Mouse (Mus musculus) heart, embryonic 10.5 days (tissue): ENCODE results near the gene Wdr66. TPM values are rescaled to one million over a fixed set of nuclear protein-coding genes. Genes with fewer than 3 reads are reported as not detected.

Experiments
- DNase-seq: peaks from one replicate; pipeline ENCODE4 v3.0.0-alpha.2; 2017; ENCODE audit warnings: low spot score
- H3K27ac ChIP-seq: fragments of 300-500 bp; sonication (generic); 2 replicates; pipeline ENCODE4 v1.5.1; 2016; ENCODE audit warnings: mild to moderate bottlenecking
- H3K27me3 ChIP-seq: fragments of 300-500 bp; sonication (generic); 2 replicates; pipeline ENCODE4 v1.6.1; 2016; ENCODE audit warnings: mild to moderate bottlenecking; ENCODE audit not compliant: poor library complexity, insufficient read depth, severe bottlenecking
- H3K36me3 ChIP-seq: fragments of 300-500 bp; sonication (generic); 2 replicates; pipeline ENCODE4 v1.6.1; 2016; ENCODE audit warnings: mild to moderate bottlenecking, moderate library complexity
- H3K4me1 ChIP-seq: fragments of 300-500 bp; sonication (generic); 2 replicates; pipeline ENCODE4 v1.6.1; 2016; ENCODE audit warnings: mild to moderate bottlenecking
- H3K4me3 ChIP-seq: fragments of 300-500 bp; sonication (generic); 2 replicates; pipeline ENCODE4 v1.5.1; 2016; ENCODE audit warnings: mild to moderate bottlenecking, moderate library complexity
- H3K9me3 ChIP-seq: fragments of 300-500 bp; sonication (generic); 2 replicates; pipeline ENCODE4 v1.6.1; 2016; ENCODE audit warnings: mild to moderate bottlenecking, moderate library complexity
- WGBS: fragments of 180-500 bp; shearing (Covaris S2); methylation state at CpG from one replicate; pipeline ENCODE4 v1.1.7; 2016; 5-methylcytosine and 5-hydroxymethylcytosine counted together
- polyA plus RNA-seq: library from polyadenylated mRNA; unstranded; fragments of >200 nt; fragmentation: Nextera tagmentation; extraction: Ambion mirVana; gene quantifications from 2 replicates; pipeline ENCODE4 v1.2.1, GENCODE M21; 2016

Gene Wdr66
- polyA plus RNA-seq, 1 experiment from 2014 or later: 0.79 TPM

DNA sequence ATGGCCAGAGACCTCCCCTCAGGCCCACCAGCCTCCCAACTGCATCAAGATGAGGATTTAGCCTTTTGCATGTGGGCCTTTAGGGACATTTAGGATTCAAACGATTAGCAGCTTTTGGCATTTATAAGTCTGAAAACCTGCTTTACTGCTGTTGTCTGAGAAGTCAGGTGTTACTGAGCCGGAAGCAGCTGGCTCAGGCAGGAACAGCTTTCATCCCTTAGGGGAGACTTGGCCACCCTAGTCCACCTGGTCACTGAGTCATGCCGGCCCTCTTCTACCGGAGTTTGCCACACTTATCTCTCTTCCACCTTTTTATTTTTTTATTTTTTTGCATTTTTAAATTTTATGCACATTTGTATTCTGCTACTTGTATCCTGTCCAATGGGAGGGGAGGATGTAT, 105.4 kb downstream of the Wdr66 start:
- WGBS: 91% methylated on average over 4 of the region's 4 CpGs
- Histone ChIP-seq H3K4me3 (no peak overlapping the region), H3K4me1 (peaks cover 12% of the 10 kb centered on the region), H3K27me3 (no peaks in the 10 kb centered on the region), H3K9me3 (no peaks in the 10 kb centered on the region), H3K36me3 (peaks cover 81% of the 10 kb centered on the region), H3K27ac (no peak overlapping the region)
- DNase-seq: no peak

- no peaks in the 10 kb centered on the region for H3K9me3 ChIP-seq
- H3K4me3 ChIP-seq: no peak overlapping the region
- no peak overlapping the region for H3K27ac ChIP-seq
- WGBS: 91% methylated on average over 6 of the region's 6 CpGs
- H3K27me3 ChIP-seq: no peaks in the 10 kb centered on the region
- DNase-seq: no peak
- peaks cover 98% of the 10 kb centered on the region for H3K36me3 ChIP-seq
- H3K4me1 ChIP-seq: peaks cover 10% of the 10 kb centered on the region
Observed at GRCm38 (mm10) chr5:123359431-123359830, 107.5 kb downstream of the Wdr66 start.

DNA sequence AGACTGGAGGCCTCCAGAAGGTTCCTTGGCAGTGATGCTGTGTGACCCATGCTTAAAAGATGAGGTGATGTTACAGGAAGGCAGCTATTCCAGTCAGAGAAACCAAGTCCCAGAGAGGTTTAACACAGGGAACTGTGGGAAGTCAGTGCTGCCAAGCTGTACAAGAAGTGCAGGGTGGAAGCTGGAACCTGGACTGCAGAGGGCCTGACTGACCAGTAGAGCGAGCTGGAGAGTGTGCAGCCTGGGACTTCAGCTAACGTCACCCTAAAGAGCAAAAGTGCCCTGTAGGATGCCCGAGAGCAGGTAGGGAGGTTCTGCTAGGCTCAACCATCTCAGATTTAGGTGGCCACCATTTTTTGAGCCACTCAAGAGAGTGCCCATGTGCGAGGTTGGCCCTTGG, 111.0 kb downstream of the Wdr66 start:
- Histone ChIP-seq H3K4me3 (no peak overlapping the region), H3K27me3 (no peaks in the 10 kb centered on the region), H3K4me1 (peaks cover 16% of the 10 kb centered on the region), H3K36me3 (peaks cover 90% of the 10 kb centered on the region), H3K27ac (no peak overlapping the region), H3K9me3 (no peaks in the 10 kb centered on the region)
- WGBS: 85% methylated on average over 4 of the region's 4 CpGs
- no peak for DNase-seq

DNA sequence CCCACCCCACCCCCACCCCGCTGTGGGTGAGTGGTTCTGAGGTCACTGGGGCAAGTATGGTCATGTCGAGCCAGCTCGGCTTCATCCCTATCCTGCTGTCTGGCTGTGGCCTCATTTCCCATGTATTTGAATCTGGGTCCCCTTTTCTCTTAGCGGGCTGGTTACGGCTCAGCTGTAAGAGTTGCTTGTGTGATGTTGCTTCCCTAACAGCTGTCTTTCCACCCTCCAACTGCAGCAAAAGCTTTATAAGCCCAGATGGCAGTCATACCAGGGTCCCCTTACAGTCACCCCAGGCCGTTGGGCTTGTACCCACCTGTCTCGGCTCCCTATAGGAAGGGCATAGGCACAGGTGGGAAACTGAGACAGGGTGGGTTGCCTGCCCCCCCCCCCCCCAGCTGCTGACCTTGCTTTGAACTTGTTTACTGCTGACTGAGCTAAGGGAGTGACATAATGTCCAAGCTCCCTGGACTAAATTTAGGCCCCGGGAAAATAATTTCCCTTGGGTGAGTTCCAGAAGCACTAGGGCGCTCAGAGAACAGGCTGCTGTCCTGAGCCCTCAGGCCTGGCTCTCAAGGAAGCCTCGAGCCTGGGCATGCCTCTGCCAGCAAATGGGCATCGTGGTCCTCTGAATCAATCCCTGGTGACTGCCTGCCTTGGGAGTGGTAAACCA, 112.5 kb downstream of the Wdr66 start:
- Histone ChIP-seq H3K4me1 (peaks cover 16% of the 10 kb centered on the region), H3K4me3 (no peak overlapping the region), H3K27me3 (no peaks in the 10 kb centered on the region), H3K9me3 (no peaks in the 10 kb centered on the region), H3K27ac (peak overlapping the region; percentile 70), H3K36me3 (peaks cover 83% of the 10 kb centered on the region)
- WGBS: 80% methylated on average over 11 of the region's 11 CpGs
- no peak for DNase-seq

DNA sequence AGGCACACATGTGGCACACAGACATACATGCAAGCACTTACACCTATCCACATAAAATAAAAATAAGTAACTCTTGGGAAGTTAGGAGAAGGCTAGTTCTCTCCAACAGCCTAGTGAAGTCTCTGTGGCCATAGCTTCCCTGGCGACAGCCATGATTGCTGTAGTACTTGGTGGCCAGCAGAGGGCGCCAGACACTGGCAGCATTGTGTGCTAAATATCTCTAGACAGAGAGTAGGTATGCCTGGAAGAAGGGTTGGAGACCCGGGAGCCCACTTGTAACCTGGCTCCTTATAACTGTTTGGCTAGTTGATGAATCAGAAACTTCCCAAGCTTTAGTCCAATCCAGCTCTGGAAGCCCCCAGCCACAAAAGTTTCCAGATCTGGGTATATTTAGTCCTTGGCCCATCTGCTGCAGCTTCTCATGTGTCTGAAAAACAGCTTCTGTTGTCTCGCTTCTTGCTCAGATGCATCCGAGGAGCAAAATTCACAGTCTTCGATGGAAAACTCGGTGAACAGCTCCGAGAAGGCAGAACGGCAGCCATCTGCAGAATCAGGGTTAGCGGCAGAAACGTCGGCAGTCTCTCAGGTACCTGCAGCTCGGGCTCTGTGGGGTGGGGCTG, 117.1 kb downstream of the Wdr66 start:
- peaks cover 11% of the 10 kb centered on the region for H3K4me1 ChIP-seq
- DNase-seq: no peak
- H3K4me3 ChIP-seq: no peak overlapping the region
- H3K27me3 ChIP-seq: no peaks in the 10 kb centered on the region
- no peaks in the 10 kb centered on the region for H3K9me3 ChIP-seq
- H3K27ac ChIP-seq: no peak overlapping the region
- WGBS: 77% methylated on average over 13 of the region's 13 CpGs
- H3K36me3 ChIP-seq: peaks cover 83% of the 10 kb centered on the region

DNA sequence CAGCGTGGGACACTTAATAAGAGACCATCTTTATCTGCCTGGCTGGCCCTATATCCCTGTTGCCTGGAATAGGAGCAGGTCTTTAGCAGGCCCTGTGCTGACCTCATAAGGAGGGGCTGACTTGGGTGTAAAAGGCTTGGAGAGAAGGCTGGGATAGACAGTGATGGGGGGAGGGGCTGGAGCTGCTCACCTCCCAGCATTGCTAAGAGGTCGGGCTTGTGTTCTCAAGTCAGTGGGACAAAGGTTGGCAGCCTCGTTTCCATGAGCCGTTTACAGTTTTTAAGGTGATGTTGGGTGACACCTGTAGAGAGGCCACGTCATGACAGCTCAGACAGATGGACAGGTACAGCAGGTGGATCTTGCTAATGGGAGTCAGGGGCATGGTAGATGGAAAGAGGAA, 118.1 kb downstream of the Wdr66 start:
- no peaks in the 10 kb centered on the region for H3K9me3 ChIP-seq
- no peaks in the 10 kb centered on the region for H3K27me3 ChIP-seq
- H3K4me3 ChIP-seq: no peak overlapping the region
- H3K27ac ChIP-seq: no peak overlapping the region
- DNase-seq: no peak
- no peaks in the 10 kb centered on the region for H3K4me1 ChIP-seq
- H3K36me3 ChIP-seq: peaks cover 80% of the 10 kb centered on the region
- 88% methylated on average over 5 of the region's 5 CpGs for WGBS

- H3K27me3 ChIP-seq: no peaks in the 10 kb centered on the region
- H3K36me3 ChIP-seq: peaks cover 47% of the 10 kb centered on the region
- no peaks in the 10 kb centered on the region for H3K9me3 ChIP-seq
- H3K4me3 ChIP-seq: no peak overlapping the region
- 90% methylated on average over 10 of the region's 10 CpGs for WGBS
- peaks cover 20% of the 10 kb centered on the region for H3K4me1 ChIP-seq
- no peak for DNase-seq
- no peak overlapping the region for H3K27ac ChIP-seq
Observed at GRCm38 (mm10) chr5:123375262-123375661, 123.4 kb downstream of the Wdr66 start.

GRCm38 (mm10) chr5:123375793-123376452, 124.0 kb downstream of the Wdr66 start:
- H3K9me3 ChIP-seq: no peaks in the 10 kb centered on the region
- no peak for DNase-seq
- H3K4me1 ChIP-seq: peaks cover 20% of the 10 kb centered on the region
- H3K4me3 ChIP-seq: no peak overlapping the region
- no peaks in the 10 kb centered on the region for H3K27me3 ChIP-seq
- 96% methylated on average over 6 of the region's 6 CpGs for WGBS
- H3K36me3 ChIP-seq: peaks cover 40% of the 10 kb centered on the region
- H3K27ac ChIP-seq: no peak overlapping the region

- Histone ChIP-seq H3K36me3 (peaks cover 33% of the 10 kb centered on the region), H3K27me3 (peaks cover 4% of the 10 kb centered on the region; the same call in 1 of the 2 replicates), H3K27ac (peak overlapping the region; percentile 60), H3K4me3 (no peak overlapping the region), H3K9me3 (no peaks in the 10 kb centered on the region), H3K4me1 (peaks cover 20% of the 10 kb centered on the region)
- WGBS: 54% methylated on average over 10 of the region's 10 CpGs
- no peak for DNase-seq
Observed at GRCm38 (mm10) chr5:123376569-123376968, 124.7 kb downstream of the Wdr66 start.

Other genes with a start within 250 kb of the Wdr66 start
- gene Orai1, start 237.0 kb upstream of the Wdr66 start, polyA plus RNA-seq: 13.4 and 14.4 TPM in 2 replicates
- not detected in 2 replicates for gene Morn3, start 205.1 kb upstream of the Wdr66 start, polyA plus RNA-seq
- 13.6 and 14.3 TPM in 2 replicates for gene Tmem120b, start 183.7 kb upstream of the Wdr66 start, polyA plus RNA-seq
- 1.5 and 1.7 TPM in 2 replicates for gene Rhof, start 119.4 kb upstream of the Wdr66 start, polyA plus RNA-seq
- 5.4 and 9.8 TPM in 2 replicates for gene Setd1b, start 109.9 kb upstream of the Wdr66 start, polyA plus RNA-seq
- gene Psmd9, start 82.7 kb upstream of the Wdr66 start, polyA plus RNA-seq: 73.2 and 85.3 TPM in 2 replicates
- 0.35 TPM in 1 of 2 replicates, not detected in the other for gene Hpd, start 69.4 kb upstream of the Wdr66 start, polyA plus RNA-seq
- gene Bcl7a, start 91.7 kb downstream of the Wdr66 start, polyA plus RNA-seq: 16.3 and 21.9 TPM in 2 replicates
- 13.1 and 17.0 TPM in 2 replicates for gene Mlxip, start 142.7 kb downstream of the Wdr66 start, polyA plus RNA-seq
- not detected in 2 replicates for gene Lrrc43, start 237.2 kb downstream of the Wdr66 start, polyA plus RNA-seq
- gene Il31, start 237.4 kb downstream of the Wdr66 start, polyA plus RNA-seq: not detected in 2 replicates